Mouse (Mus musculus) yolk sac, embryonic 10.5 days (tissue): Measurements from ENCODE around the gene E030030I06Rik.
"Not testable (repeated sequence)": the region's sequence is repeated elsewhere in the genome, so short reads cannot be mapped to it uniquely, and the experiment has no call there.

Source experiments
- DNase-seq: peaks from one replicate; pipeline ENCODE4 v3.0.0-alpha.2; 2017; ENCODE audit warnings: low spot score

E030030I06Rik gene

GRCm38 (mm10) chr10:22151863-22152640 lies 3.0 kb upstream of the E030030I06Rik start:
- DNase-seq = not testable (repeated sequence)

- not testable (repeated sequence) for DNase-seq
Observed at GRCm38 (mm10) chr10:22151056-22151862, 2.2 kb upstream of the E030030I06Rik start.

- no peak for DNase-seq
Observed at GRCm38 (mm10) chr10:22150593-22150992, 1.5 kb upstream of the E030030I06Rik start.

GRCm38 (mm10) chr10:22149691-22150465 lies 808 bp upstream of the E030030I06Rik start:
- peak; percentile 23 for DNase-seq

GRCm38 (mm10) chr10:22148441-22149072 lies 513 bp downstream of the E030030I06Rik start:
- DNase-seq = peak; percentile 89

- peak; percentile 45 for DNase-seq
Observed at GRCm38 (mm10) chr10:22142926-22143325, 6.1 kb downstream of the E030030I06Rik start.

- DNase-seq = peak; percentile 90
Observed at GRCm38 (mm10) chr10:22142194-22142593, 6.9 kb downstream of the E030030I06Rik start.

GRCm38 (mm10) chr10:22140665-22141280 lies 8.3 kb downstream of the E030030I06Rik start:
- DNase-seq = peak; percentile 79

GRCm38 (mm10) chr10:22074531-22074930 lies 74.5 kb downstream of the E030030I06Rik start:
- no peak for DNase-seq

GRCm38 (mm10) chr10:22072739-22073138 lies 76.3 kb downstream of the E030030I06Rik start:
- no peak for DNase-seq

- DNase-seq = no peak
Observed at GRCm38 (mm10) chr10:22070576-22070975, 78.5 kb downstream of the E030030I06Rik start.

GRCm38 (mm10) chr10:22070168-22070567 lies 78.9 kb downstream of the E030030I06Rik start:
- DNase-seq = no peak

GRCm38 (mm10) chr10:22067979-22068378 lies 81.1 kb downstream of the E030030I06Rik start, which contains the start of gene 4930444G20Rik:
Gene 4930444G20Rik (minus strand): TSS chr10:22068079.
- not testable (repeated sequence) for DNase-seq
